In genomic region chr1:188527451-188527850, GRCm38 (mm10) we compare ENCODE assay signal across 18 mouse cellular contexts.
DNase-seq lines count a peak whose midpoint lies in the region.
"Had no signal": no experiment of that assay in that cellular context is flagged by ENCODE, and none has a peak within 500 bp of the region (broad histone marks: within the 10 kb centered on the region; RNA-seq: fewer than 3 reads in every experiment).

No protein-coding gene starts in this region.

- H3K9me3 ChIP-seq in limb, embryonic 10.5 days (replicated peaks), result no peaks in the 10 kb centered on the region

- H3K4me1 ChIP-seq in limb, embryonic 10.5 days, result no peaks in the 10 kb centered on the region

- DNase-seq in cerebellum, postnatal 10 days, result peak; percentile 55 to 70
- no peak for DNase-seq in cerebellum, adult 9-10 months
- peak; percentile 38 to 49 for DNase-seq in cerebellum, postnatal 14 days
- no peak for DNase-seq in cerebellum, adult 9-11 months
- peak; percentile 17 for DNase-seq in limb, embryonic 10.5 days (ENCODE audit: low spot score)
- DNase-seq in liver, result no peak
- DNase-seq: adrenal gland, adult 2 months; adrenal gland, adult 8-10 months; adrenal gland, postnatal 10 days; adrenal gland, postnatal 14 days; adrenal gland, postnatal 25 days; adrenal gland, postnatal 36 days; B cell, adult 2 months; cerebellum, adult 11 months; cerebellum, adult 11-12 months; cerebellum, adult 18-20 months had no signal

- no peak overlapping the region for H3K4me3 ChIP-seq in limb, embryonic 10.5 days

- 90% methylated on average over 3 of the region's 3 CpGs for WGBS in limb, embryonic 10.5 days

- H3K36me3 ChIP-seq in limb, embryonic 10.5 days, result no peaks in the 10 kb centered on the region
- H3K36me3 ChIP-seq: G1E had no signal

- H3K27ac ChIP-seq in limb, embryonic 10.5 days, result no peak overlapping the region

- H3K27me3 ChIP-seq in limb, embryonic 10.5 days (ENCODE audit: low read depth, poor library complexity, severe bottlenecking), result no peaks in the 10 kb centered on the region
- H3K27me3 ChIP-seq: CH12.LX had no signal

Comparison
In these comparisons a context has a peak if more than half of its experiments do, and no peak if none do; other contexts are left out.
1. DNase-seq: peak in cerebellum, postnatal 10 days (2 of 2), cerebellum, postnatal 14 days (2 of 2) and limb, embryonic 10.5 days (single experiment); none in cerebellum, adult 9-10 months (single experiment), cerebellum, adult 9-11 months (single experiment) and liver (single experiment).